Mouse (Mus musculus) gastrocnemius, adult 18-20 months (tissue): ENCODE data around the gene Cx3cr1. TPM values are rescaled to one million over a fixed set of nuclear protein-coding genes. Genes with fewer than 3 reads are reported as not detected.

ENCODE experiments used
- DNase-seq: peaks from one replicate; pipeline ENCODE4 v3.0.0; 2021; ENCODE audit warnings: low spot score
- total RNA-seq, 2 experiments: library from RNA; stranded (reverse); gene quantifications; 2 replicates each; pipeline ENCODE4 v1.2.3; 2021

Cx3cr1 gene
- total RNA-seq, 2 experiments from 2014 or later = 0.21 TPM; not detected in 1

DNA sequence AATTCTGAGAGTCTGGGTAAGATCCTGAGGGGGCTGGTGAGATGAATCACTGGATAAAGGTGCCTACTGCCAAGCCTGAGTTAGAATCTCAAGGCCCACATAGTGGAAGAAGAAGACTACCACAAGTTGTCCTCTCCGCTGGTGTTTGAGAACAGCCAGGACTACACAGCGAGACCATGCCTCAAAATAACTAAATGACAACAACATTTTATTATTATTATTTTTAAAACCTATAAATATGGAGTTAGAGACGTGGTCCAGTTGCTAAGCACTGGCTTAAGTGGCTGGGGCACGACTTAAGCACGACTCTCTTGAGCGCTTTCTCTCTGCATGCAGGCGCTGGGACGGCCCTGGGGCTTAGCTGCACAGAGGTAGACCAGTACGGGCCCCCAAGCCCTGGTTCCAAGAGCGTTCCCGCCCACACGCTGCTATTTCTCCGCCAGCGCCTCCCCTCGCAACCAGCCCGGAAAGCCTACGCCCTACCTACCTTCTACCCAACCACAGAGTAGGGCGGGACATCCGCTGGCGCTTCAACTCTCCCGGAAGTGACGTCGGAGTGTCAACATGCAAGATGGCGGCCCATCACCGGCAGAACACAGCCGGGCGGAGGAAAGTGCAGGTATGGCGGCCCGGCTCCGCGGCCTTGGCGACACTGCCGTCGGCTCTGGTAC, 175.2 kb downstream of the Cx3cr1 start, which contains the start of gene Wdr48:
TSS of gene Wdr48 (plus strand) at position 540 of the 671 bp plus-strand sequence.
- peak; percentile 98 for DNase-seq

DNA sequence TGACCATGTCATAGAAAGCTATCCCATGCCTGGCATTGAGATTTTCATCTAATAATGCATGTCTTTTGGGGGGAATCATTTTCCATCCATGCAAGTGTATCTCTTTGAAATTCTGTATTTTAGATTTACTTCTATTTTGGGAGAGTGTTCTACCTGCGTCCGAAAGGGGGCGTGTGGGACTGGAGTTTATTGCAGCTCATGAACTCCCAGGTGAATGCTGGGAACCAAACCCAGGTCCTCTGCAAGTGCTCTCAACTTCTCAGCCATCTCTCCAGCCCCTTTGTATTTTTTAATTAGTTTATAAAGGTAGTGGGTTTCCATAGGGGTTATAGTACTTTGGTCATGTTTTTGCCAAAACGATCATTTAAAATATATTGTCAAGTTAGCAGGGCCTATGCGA, 175.8 kb downstream of the Cx3cr1 start:
- DNase-seq = no peak

DNA sequence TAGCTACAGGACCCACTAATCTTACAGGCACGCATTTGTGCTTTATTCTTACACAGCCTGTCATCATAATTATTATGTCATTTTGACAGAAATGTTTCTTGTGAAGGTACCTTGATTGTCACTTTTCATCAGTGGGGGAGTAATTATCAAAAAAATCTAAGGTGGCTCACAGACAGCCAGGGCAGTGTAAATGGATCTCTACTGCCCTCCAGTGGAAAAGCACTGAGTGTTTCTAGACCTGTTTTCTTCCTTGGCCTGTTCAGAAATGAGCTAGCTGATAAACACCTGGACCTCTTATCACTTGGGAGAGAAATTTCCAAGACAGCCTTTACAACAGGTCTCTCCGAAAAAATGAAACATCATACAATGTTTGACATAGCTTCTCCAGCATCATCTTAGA, 179.0 kb downstream of the Cx3cr1 start:
- DNase-seq = no peak

DNA sequence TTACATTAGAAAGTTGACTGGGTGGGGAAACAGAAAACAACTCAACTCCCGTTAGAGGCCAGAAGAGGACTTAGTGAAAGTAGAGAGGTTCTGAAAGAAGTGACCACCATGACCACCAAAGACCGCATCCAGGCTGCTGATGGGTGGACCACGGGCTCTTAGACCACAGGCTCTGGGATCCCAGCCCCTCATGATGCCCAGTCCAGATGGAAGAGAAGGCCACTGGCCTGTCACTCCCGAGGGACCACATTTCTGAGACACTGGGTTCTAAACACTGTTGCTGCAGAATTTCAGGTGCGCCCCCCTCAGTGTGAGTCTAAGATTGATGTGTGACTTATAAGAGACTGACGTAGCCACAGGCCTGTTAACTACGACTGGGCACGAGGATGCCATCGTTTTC, 180.2 kb downstream of the Cx3cr1 start:
- no peak for DNase-seq

DNA sequence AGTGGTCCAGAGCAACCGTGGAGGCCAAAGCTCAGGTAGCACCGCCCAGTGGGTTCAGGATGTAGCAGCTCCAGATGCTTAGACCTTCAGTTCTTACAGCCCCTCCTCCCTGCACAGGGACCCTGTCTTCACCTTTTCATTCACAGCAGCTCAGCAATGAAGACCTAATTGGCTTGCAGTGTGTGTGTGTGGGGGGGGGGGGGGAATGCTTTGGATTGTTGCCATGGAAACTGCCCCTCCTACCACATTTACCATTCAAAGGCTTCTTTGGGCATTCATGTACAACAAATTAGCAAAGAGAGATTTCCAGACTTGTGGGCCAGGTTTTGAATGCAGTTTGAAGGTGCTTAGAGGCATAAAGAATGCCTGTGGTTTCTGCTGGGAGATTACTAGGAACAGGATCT, 180.8 kb downstream of the Cx3cr1 start:
- DNase-seq = no peak

DNA sequence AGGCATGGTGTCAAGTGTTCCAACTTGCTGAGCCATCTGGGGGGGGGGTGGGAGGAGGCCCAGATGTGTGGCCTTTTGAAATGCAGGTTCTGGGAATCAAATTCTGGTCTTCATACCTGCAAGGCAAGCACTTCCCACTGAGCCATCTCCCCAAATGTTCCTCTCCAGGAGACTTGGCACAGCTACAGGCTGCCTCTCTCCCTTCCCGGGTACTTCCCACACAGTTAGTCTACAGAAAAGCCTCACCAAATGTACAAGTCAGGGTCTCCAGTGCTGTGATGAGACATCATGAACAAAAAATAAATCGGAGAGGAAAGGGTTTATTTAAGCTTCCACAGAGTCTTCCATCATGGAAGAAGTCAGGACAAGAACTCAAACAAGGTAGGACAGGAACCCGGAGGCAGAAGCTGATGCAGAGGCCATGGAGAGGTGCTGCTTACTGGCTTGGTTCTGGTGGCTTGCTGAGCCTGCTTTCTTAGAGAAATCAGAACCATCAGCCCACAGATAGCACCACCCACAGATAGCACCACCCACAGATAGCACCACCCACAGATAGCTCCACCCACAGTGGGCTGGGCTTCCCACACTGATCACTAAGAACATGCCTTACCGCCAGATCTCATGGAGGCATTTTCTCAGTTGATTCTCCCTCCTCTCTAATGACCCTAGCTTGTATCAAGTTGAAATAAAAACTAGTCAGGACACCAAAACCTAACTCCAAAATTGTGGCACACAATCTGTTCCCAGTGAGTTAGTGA, 182.4 kb downstream of the Cx3cr1 start:
- no peak for DNase-seq

DNA sequence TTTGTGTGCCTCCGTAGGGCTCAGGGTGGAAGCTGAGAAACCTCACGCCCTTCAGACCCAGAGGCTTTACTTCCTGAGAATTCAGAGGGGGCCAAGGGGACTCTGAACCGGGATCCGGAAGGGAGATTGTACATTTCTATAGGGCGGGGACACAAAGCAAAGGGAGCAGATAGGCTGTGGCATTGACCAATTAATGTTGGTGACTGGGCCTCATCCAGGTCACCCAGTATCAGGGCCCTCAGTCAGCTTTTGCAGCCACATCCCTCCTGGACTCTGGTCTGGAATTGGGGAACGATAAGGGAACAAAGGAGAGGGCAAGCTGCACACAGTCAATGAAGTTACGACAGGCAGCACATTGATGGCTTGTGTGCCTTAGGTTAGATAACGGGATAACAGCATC, 215.5 kb downstream of the Cx3cr1 start:
- DNase-seq = no peak

DNA sequence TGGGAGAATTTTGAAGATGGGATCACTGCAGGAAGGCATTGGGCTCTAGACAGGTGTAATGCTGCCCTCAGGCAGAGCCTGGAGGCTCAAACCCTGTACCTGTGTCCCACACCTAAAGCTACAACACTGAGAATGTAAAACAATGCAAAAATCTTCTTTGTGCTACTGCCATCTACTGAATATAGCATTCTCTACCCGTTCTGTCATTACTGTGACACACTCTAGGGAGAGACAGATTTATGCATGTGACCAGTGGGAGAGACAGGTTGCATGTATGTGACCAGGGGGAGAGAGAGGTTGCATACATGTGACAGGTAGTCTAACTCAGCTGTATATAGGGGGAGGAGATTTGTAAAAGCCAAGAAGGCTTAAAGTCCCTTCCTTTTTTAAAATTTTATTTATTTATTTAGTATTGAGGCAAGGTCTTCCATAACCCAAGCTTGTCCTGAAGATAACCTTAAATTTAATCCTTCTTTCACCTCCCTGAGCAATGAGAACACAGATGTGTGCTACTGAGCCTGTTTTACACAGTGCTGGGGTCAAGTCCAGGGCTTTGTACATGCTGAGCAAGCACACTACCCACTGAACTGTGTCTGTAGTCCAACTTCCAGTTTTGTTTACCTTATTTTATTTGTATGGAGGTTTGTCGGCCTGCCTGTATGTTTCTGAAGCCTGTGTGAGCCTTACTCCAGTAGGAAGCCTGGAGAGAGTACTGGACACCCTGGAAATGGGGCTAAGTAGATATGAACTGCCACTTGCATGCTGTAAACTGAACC, 216.4 kb downstream of the Cx3cr1 start:
- DNase-seq = no peak

DNA sequence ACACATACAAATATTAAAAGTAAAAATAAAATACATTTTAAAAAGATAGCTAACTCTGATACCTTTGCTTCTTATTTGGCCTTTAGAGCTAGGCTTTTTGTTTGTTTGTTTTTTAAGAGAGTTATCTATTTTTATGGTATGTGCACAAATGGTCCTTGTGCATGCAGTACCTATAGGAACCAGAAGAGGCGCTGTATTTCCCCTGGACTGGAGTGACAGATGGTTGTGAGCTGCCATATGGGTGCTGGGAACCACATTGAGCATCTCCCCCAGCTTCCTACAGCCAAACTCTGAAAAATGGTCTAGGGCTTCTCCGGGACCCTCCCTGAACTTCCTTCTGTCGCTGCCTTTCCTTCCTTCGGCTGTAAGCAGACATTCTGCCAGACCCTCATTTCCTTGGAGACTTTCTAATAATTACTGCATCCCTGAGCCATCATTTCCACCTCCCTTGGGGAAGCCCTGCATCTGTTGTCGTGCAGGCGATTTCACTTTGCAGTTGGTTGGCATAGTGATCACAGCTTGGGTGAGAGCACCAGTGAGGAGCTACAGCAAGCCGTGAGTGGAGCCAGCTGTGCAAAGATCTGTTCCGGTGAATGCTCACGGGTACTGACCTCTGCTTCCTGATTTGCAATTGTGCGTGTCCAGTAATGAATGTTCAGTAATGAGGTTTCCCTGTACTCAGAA, 217.2 kb downstream of the Cx3cr1 start:
- no peak for DNase-seq

Other genes starting within 250 kb of the Cx3cr1 start
- not detected for gene Scn11a, start 244.4 kb downstream of the Cx3cr1 start, total RNA-seq
- gene Wdr48, start 175.0 kb downstream of the Cx3cr1 start, total RNA-seq = 10 to 100 TPM; 10.4 to 11.1 TPM
- gene Gorasp1, start 132.3 kb downstream of the Cx3cr1 start, total RNA-seq = 10 to 100 TPM; 21.0 to 21.6 TPM
- not detected for gene Ttc21a, start 132.3 kb downstream of the Cx3cr1 start, total RNA-seq
- gene Csrnp1, start 85.2 kb downstream of the Cx3cr1 start, total RNA-seq = 10 to 100 TPM; 11.4 to 27.0 TPM
- gene Xirp1, start 46.3 kb downstream of the Cx3cr1 start, total RNA-seq = 100 to 1,000 TPM in 1 of 2 experiments, 10 to 100 TPM in 1; 81.3 to 590 TPM
- gene Ccr8, start 22.2 kb upstream of the Cx3cr1 start, total RNA-seq = not detected
- gene Slc25a38, start 40.5 kb upstream of the Cx3cr1 start, total RNA-seq = 10 to 100 TPM; 11.6 to 11.7 TPM
- gene Rpsa, start 57.8 kb upstream of the Cx3cr1 start, total RNA-seq = 100 to 1,000 TPM; 401 to 460 TPM
- gene Mobp, start 79.8 kb upstream of the Cx3cr1 start, total RNA-seq = not detected
- 1 to 10 TPM in 1 of 2 experiments, under 1 TPM in 1; 1.00 to 1.3 TPM for gene Myrip, start 231.6 kb upstream of the Cx3cr1 start, total RNA-seq